Mouse (Mus musculus): ENCODE measurements at regions not wholly inside any gene's neighbourhood (a gene's known extent, or its start where the extent isn't known, plus 50 kb on each side); places are given as distances from the start of the nearest gene placed in this dataset.

GRCm38 (mm10) chr12:54577235-54577634 is 79.1 kb downstream of the Sptssa start:
- no peak for DNase-seq (ENCODE audit: low read depth)

GRCm38 (mm10) chr12:54576821-54577220 is 79.6 kb downstream of the Sptssa start:
- no peak for DNase-seq (ENCODE audit: low read depth)

- no peak for DNase-seq (ENCODE audit: low read depth)
Observed at GRCm38 (mm10) chr12:54572866-54573265, 83.5 kb downstream of the Sptssa start.

- DNase-seq (ENCODE audit: low read depth): no peak
Observed at GRCm38 (mm10) chr12:54568078-54568931, 88.1 kb downstream of the Sptssa start.

- DNase-seq (ENCODE audit: low read depth): no peak
Observed at GRCm38 (mm10) chr12:54567426-54567790, 89.0 kb downstream of the Sptssa start.

- DNase-seq (ENCODE audit: low read depth): no peak
Observed at GRCm38 (mm10) chr12:54566532-54567425, 89.6 kb downstream of the Sptssa start.

GRCm38 (mm10) chr12:54561981-54562380 is 94.4 kb downstream of the Sptssa start:
- no peak for DNase-seq (ENCODE audit: low read depth)

- peak; percentile 24 for DNase-seq (ENCODE audit: low read depth)
Observed at GRCm38 (mm10) chr12:54558106-54558505, 98.3 kb downstream of the Sptssa start.

GRCm38 (mm10) chr12:54549659-54550058 is 106.7 kb downstream of the Sptssa start:
- no peak for DNase-seq (ENCODE audit: low read depth)

- DNase-seq (ENCODE audit: low read depth): peak; percentile 46
Observed at GRCm38 (mm10) chr12:54545821-54546608, 110.4 kb downstream of the Sptssa start.

- DNase-seq (ENCODE audit: low read depth): no peak
Observed at GRCm38 (mm10) chr12:54538320-54538705, 118.1 kb downstream of the Sptssa start.

GRCm38 (mm10) chr12:54537690-54538319 is 118.6 kb downstream of the Sptssa start:
- no peak for DNase-seq (ENCODE audit: low read depth)

GRCm38 (mm10) chr12:54537022-54537421 is 119.4 kb downstream of the Sptssa start:
- no peak for DNase-seq (ENCODE audit: low read depth)

- DNase-seq (ENCODE audit: low read depth): no peak
Observed at GRCm38 (mm10) chr12:54535556-54536516, 120.5 kb downstream of the Sptssa start.

- DNase-seq (ENCODE audit: low read depth): no peak
Observed at GRCm38 (mm10) chr12:54534910-54535309, 121.5 kb downstream of the Sptssa start.

GRCm38 (mm10) chr12:54533134-54533533 is 123.2 kb downstream of the Sptssa start:
- DNase-seq (ENCODE audit: low read depth): no peak

- no peak for DNase-seq (ENCODE audit: low read depth)
Observed at GRCm38 (mm10) chr12:54532062-54532461, 124.3 kb downstream of the Sptssa start.

GRCm38 (mm10) chr12:54528046-54528445 is 128.3 kb downstream of the Sptssa start:
- no peak for DNase-seq (ENCODE audit: low read depth)

GRCm38 (mm10) chr12:54527577-54527976 is 128.8 kb downstream of the Sptssa start:
- no peak for DNase-seq (ENCODE audit: low read depth)

GRCm38 (mm10) chr12:54520406-54520805 is 136.0 kb downstream of the Sptssa start:
- DNase-seq (ENCODE audit: low read depth): no peak
